Mouse (Mus musculus): Measurements from ENCODE around the gene Rasa3.

DNA sequence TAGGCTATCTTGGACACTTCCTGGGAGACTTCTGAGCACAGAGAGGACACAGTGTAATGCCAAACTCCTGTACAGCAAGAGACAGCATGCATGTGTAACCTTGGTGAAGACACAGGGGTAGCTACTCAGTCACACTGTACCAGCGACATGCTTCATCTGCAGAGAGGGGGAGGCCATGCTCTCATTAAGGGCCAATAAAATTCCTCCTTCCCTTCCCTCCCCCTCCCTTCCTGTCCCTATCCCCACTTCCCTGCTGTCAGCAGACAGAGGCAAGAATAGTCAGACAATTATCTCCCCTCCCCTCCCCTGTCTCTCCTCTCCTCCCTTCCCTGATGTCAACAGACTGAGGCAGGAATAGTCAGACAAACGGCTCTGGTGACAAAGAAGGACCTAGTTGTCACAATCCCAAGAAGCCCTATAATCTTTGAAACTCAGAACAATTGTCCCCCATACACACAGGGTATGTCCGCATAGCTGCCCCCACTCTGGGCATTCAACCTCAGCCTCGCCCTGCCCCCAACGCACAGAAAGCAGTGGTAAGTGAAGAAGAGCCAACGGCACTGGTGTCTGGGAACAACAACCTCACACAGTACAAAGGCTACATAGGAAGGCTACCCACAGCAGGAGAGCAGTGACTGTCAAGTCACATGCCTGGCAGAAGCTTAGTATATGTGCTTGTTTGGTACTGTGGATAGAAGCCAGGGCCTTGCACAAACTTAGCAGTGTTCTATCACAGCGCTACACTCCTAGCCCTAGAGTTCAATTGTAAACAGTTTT is 28.8 kb downstream of the Rasa3 start:
- TF ChIP-seq POLR2A (IDR thresholded peaks at IDR 0.05; ENCODE audit: borderline replicate concordance, extremely low read depth, low read depth, low read length) (no peak), CTCF (IDR thresholded peaks at IDR 0.05; ENCODE audit: insufficient read depth, low read length) (no peak)

Measured in lung, adult 2 months (tissue).